Mouse (Mus musculus): ENCODE measurements at regions not wholly inside any gene's neighbourhood (a gene's known extent, or its start where the extent isn't known, plus 50 kb on each side); places are given as distances from the start of the nearest gene placed in this dataset.
"Not testable (repeated sequence)": the region's sequence is repeated elsewhere in the genome, so short reads cannot be mapped to it uniquely, and the experiment has no call there.

DNA sequence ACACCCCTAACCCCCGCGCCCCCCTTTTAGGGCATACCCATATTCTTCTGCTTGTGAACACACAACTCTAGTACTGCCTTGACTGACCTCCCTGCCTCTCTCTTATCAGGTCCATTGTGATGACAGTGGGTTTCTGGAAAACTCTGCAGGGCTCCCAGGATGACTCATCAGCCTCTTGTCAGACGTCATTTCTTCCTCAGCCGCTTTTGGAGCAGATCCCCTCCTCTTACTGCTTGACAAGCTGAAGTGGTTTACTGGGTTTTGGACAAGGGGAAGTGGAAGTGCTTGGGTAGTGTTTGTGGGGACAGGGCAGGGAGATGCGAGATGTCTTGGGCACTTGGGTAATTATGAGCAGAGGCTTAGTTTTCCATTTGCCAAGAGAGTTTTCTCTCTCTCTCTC, 85.5 kb upstream of the Vav3 start:
- DNase-seq (ENCODE audit: low spot score) (no peak), ATAC-seq (replicated peaks; ENCODE audit: low FRiP score, low TSS enrichment, low read depth) (no peak)
- no peaks in the 10 kb centered on the region for H3K4me1 ChIP-seq (replicated peaks; ENCODE audit: control insufficient read depth, insufficient read depth, low read length)
- H3K4me3 ChIP-seq (ENCODE audit: low read depth, low read length): no peak overlapping the region
- no peak overlapping the region for H3K27ac ChIP-seq (ENCODE audit: low read depth)
- no peak overlapping the region for H3K4me2 ChIP-seq (ENCODE audit: low read length)
- H3K27me3 ChIP-seq (replicated peaks; ENCODE audit: control insufficient read depth, insufficient read depth, low read length): no peaks in the 10 kb centered on the region
- H3K9me3 ChIP-seq (ENCODE audit: control insufficient read depth, low read length): no peaks in the 10 kb centered on the region
- no peaks in the 10 kb centered on the region for H3K36me3 ChIP-seq (ENCODE audit: control insufficient read depth, insufficient read depth, low read length)
- WGBS: 69% methylated on average over 5 of the region's 5 CpGs
- H3K9ac ChIP-seq (ENCODE audit: low read length): no peak overlapping the region

GRCm38 (mm10) chr3:109256723-109257122, 83.7 kb upstream of the Vav3 start:
- Histone ChIP-seq H3K4me2 (ENCODE audit: low read length) (no peak overlapping the region), H3K4me1 (replicated peaks; ENCODE audit: control insufficient read depth, insufficient read depth, low read length) (no peaks in the 10 kb centered on the region), H3K9me3 (ENCODE audit: control insufficient read depth, low read length) (no peaks in the 10 kb centered on the region), H3K4me3 (ENCODE audit: low read depth, low read length) (no peak overlapping the region), H3K27me3 (replicated peaks; ENCODE audit: control insufficient read depth, insufficient read depth, low read length) (no peaks in the 10 kb centered on the region), H3K27ac (ENCODE audit: low read depth) (no peak overlapping the region), H3K36me3 (ENCODE audit: control insufficient read depth, insufficient read depth, low read length) (no peaks in the 10 kb centered on the region), H3K9ac (ENCODE audit: low read length) (no peak overlapping the region)
- ATAC-seq (replicated peaks; ENCODE audit: low FRiP score, low TSS enrichment, low read depth) (no peak), DNase-seq (ENCODE audit: low spot score) (no peak)
- 36% methylated on average over 5 of the region's 5 CpGs for WGBS

DNA sequence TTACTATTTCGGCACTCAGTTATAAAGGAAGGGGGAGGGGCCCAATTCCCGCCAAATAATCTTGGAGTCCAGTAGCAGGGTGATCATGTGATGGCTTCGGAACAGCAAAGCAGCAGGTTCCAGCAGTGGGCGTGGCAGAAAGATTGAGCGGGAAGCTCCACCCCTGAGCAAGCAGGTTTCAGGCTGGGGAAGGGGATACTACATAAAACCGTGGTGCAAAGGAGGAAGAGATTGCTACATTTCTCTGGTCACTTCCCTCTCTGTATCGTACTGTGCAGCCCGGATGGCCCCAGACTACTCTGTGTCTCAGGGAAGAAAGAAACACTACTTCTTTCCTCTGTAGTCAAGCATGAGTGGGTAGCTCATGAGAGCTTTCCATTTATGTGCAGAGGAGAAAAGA, 73.5 kb upstream of the Vav3 start:
- not testable (repeated sequence) for H3K4me3 ChIP-seq (ENCODE audit: low read depth, low read length); DNase-seq (ENCODE audit: low spot score); H3K4me1 ChIP-seq (replicated peaks; ENCODE audit: control insufficient read depth, insufficient read depth, low read length); H3K9ac ChIP-seq (ENCODE audit: low read length); H3K36me3 ChIP-seq (ENCODE audit: control insufficient read depth, insufficient read depth, low read length); H3K4me2 ChIP-seq (ENCODE audit: low read length); ATAC-seq (replicated peaks; ENCODE audit: low FRiP score, low TSS enrichment, low read depth); H3K9me3 ChIP-seq (ENCODE audit: control insufficient read depth, low read length); H3K27me3 ChIP-seq (replicated peaks; ENCODE audit: control insufficient read depth, insufficient read depth, low read length); H3K27ac ChIP-seq (ENCODE audit: low read depth)
- 68% methylated on average over 7 of the region's 8 CpGs for WGBS

GRCm38 (mm10) chr3:109270783-109271182, 69.7 kb upstream of the Vav3 start:
- Histone ChIP-seq H3K27ac (ENCODE audit: low read depth) (no peak overlapping the region), H3K36me3 (ENCODE audit: control insufficient read depth, insufficient read depth, low read length) (no peaks in the 10 kb centered on the region), H3K4me1 (replicated peaks; ENCODE audit: control insufficient read depth, insufficient read depth, low read length) (no peaks in the 10 kb centered on the region), H3K27me3 (replicated peaks; ENCODE audit: control insufficient read depth, insufficient read depth, low read length) (no peaks in the 10 kb centered on the region), H3K4me2 (ENCODE audit: low read length) (no peak overlapping the region), H3K4me3 (ENCODE audit: low read depth, low read length) (no peak overlapping the region), H3K9me3 (ENCODE audit: control insufficient read depth, low read length) (no peaks in the 10 kb centered on the region), H3K9ac (ENCODE audit: low read length) (no peak overlapping the region)
- WGBS: 12% methylated on average over 1 of the region's 1 CpGs
- ATAC-seq (replicated peaks; ENCODE audit: low FRiP score, low TSS enrichment, low read depth) (no peak), DNase-seq (ENCODE audit: low spot score) (no peak)

GRCm38 (mm10) chr3:109273074-109273801, 67.2 kb upstream of the Vav3 start:
- no peak overlapping the region for H3K4me2 ChIP-seq (ENCODE audit: low read length)
- no peak overlapping the region for H3K9ac ChIP-seq (ENCODE audit: low read length)
- ATAC-seq (replicated peaks; ENCODE audit: low FRiP score, low TSS enrichment, low read depth) (no peak), DNase-seq (ENCODE audit: low spot score) (no peak)
- no peaks in the 10 kb centered on the region for H3K36me3 ChIP-seq (ENCODE audit: control insufficient read depth, insufficient read depth, low read length)
- no peaks in the 10 kb centered on the region for H3K4me1 ChIP-seq (replicated peaks; ENCODE audit: control insufficient read depth, insufficient read depth, low read length)
- WGBS: 32% methylated on average over 5 of the region's 5 CpGs
- H3K27me3 ChIP-seq (replicated peaks; ENCODE audit: control insufficient read depth, insufficient read depth, low read length): no peaks in the 10 kb centered on the region
- no peaks in the 10 kb centered on the region for H3K9me3 ChIP-seq (ENCODE audit: control insufficient read depth, low read length)
- H3K4me3 ChIP-seq (ENCODE audit: low read depth, low read length): no peak overlapping the region
- no peak overlapping the region for H3K27ac ChIP-seq (ENCODE audit: low read depth)

- WGBS: 76% methylated on average over 4 of the region's 4 CpGs
- Histone ChIP-seq H3K36me3 (ENCODE audit: control insufficient read depth, insufficient read depth, low read length) (no peaks in the 10 kb centered on the region), H3K4me3 (ENCODE audit: low read depth, low read length) (no peak overlapping the region), H3K27me3 (replicated peaks; ENCODE audit: control insufficient read depth, insufficient read depth, low read length) (no peaks in the 10 kb centered on the region), H3K9ac (ENCODE audit: low read length) (no peak overlapping the region), H3K4me1 (replicated peaks; ENCODE audit: control insufficient read depth, insufficient read depth, low read length) (no peaks in the 10 kb centered on the region), H3K27ac (ENCODE audit: low read depth) (no peak overlapping the region), H3K4me2 (ENCODE audit: low read length) (no peak overlapping the region), H3K9me3 (ENCODE audit: control insufficient read depth, low read length) (no peaks in the 10 kb centered on the region)
- ATAC-seq (replicated peaks; ENCODE audit: low FRiP score, low TSS enrichment, low read depth) (no peak), DNase-seq (ENCODE audit: low spot score) (no peak)
These were observed 66.7 kb upstream of the Vav3 start for GRCm38 (mm10) chr3:109273802-109274155.

GRCm38 (mm10) chr3:109279086-109279485, 61.4 kb upstream of the Vav3 start:
- H3K9ac ChIP-seq (ENCODE audit: low read length): no peak overlapping the region
- H3K27me3 ChIP-seq (replicated peaks; ENCODE audit: control insufficient read depth, insufficient read depth, low read length): no peaks in the 10 kb centered on the region
- H3K36me3 ChIP-seq (ENCODE audit: control insufficient read depth, insufficient read depth, low read length): no peaks in the 10 kb centered on the region
- WGBS: 55% methylated on average over 1 of the region's 1 CpGs
- DNase-seq (ENCODE audit: low spot score) (no peak), ATAC-seq (replicated peaks; ENCODE audit: low FRiP score, low TSS enrichment, low read depth) (no peak)
- H3K4me1 ChIP-seq (replicated peaks; ENCODE audit: control insufficient read depth, insufficient read depth, low read length): no peaks in the 10 kb centered on the region
- no peaks in the 10 kb centered on the region for H3K9me3 ChIP-seq (ENCODE audit: control insufficient read depth, low read length)
- H3K4me2 ChIP-seq (ENCODE audit: low read length): no peak overlapping the region
- H3K4me3 ChIP-seq (ENCODE audit: low read depth, low read length): no peak overlapping the region
- H3K27ac ChIP-seq (ENCODE audit: low read depth): no peak overlapping the region

DNA sequence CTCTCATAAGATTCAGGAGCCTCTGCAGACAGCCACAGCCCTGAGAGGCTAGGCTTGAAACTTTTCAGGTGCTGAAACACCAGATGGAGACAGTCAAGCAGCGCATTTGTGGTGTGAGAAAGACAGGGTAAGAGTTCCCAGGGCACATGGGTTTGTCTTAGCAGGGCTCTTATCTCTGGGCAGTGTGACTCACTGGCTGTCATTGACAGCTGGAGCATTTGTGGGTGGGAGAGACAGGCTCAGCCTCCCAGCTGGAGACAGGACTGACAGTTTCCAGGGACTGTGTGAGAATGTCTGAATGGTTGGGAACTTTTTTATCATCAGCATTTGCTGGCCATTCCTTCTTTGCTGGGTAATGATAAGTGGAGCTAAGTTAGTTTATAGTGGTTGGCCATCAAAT, 53.9 kb upstream of the Vav3 start:
- no peaks in the 10 kb centered on the region for H3K27me3 ChIP-seq (replicated peaks; ENCODE audit: control insufficient read depth, insufficient read depth, low read length)
- no peak overlapping the region for H3K4me2 ChIP-seq (ENCODE audit: low read length)
- DNase-seq (ENCODE audit: low spot score) (no peak), ATAC-seq (replicated peaks; ENCODE audit: low FRiP score, low TSS enrichment, low read depth) (peak; percentile 80)
- H3K4me3 ChIP-seq (ENCODE audit: low read depth, low read length): no peak overlapping the region
- H3K27ac ChIP-seq (ENCODE audit: low read depth): no peak overlapping the region
- no peak overlapping the region for H3K9ac ChIP-seq (ENCODE audit: low read length)
- H3K4me1 ChIP-seq (replicated peaks; ENCODE audit: control insufficient read depth, insufficient read depth, low read length): no peaks in the 10 kb centered on the region
- no peaks in the 10 kb centered on the region for H3K9me3 ChIP-seq (ENCODE audit: control insufficient read depth, low read length)
- 18% methylated on average over 1 of the region's 1 CpGs for WGBS
- no peaks in the 10 kb centered on the region for H3K36me3 ChIP-seq (ENCODE audit: control insufficient read depth, insufficient read depth, low read length)
